In the genomic region with DNA sequence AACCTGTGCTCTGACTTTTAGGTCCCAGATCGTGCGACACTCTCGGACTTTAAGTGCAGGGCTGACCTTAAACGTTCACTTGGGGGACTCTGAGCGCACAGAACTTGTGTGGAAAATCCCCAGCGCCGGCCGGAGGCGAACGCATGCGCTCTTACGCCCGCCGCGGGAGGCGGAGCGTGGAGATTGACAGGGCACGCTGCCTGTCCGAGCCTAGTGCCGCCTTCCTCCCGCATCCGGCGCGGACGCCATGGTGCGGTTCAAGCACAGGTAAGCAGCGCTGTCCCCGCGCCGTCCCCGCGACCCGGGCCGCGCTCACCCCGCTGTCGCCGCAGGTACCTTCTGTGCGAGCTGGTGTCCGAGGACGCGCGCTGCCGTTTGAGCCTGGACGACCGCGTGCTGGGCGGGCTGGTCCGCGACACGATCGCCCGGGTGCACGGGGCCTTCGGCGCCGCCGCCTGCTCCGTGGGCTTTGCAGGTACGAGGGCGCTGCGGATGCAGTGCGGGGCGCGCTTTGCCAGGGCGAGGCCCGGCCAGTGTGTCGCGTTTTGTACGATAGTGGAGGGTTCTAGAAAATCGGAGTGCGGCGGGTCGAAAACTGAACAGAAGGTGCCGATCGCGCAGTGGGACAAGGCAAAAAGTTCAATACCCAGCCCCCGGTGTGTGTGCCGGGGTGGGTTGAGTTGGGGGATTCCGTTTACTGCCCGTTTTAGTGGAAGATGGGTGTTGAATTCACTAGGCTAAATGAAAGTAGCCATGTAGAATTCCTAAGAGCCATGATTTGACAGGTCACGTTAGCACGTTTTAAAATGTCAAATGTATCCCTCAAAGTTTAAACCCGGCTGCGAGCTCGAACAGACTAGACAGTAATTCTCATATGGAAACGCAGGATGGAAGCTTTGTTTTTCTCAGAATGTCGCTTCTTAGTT, we compare ENCODE assay signal across 8 mouse cellular contexts. TPM values are rescaled to one million over a fixed set of nuclear protein-coding genes. Genes with fewer than 3 reads are reported as not detected.
DNase-seq lines count a peak whose midpoint lies in the region; ATAC-seq and TF ChIP-seq lines count a peak whose summit lies in the region.

No protein-coding gene starts in this region.

- H3K79me2 ChIP-seq in liver, adult 2 months (ENCODE audit: control insufficient read depth, insufficient read depth, low read length) = no peaks in the 10 kb centered on the region
- no peaks in the 10 kb centered on the region for H3K79me2 ChIP-seq in myocyte (ENCODE audit: control insufficient read depth, insufficient read depth)

- H3K27me3 ChIP-seq in heart, embryonic 11.5 days (ENCODE audit: control insufficient read depth, insufficient read depth, low read length) = peaks cover 9% of the 10 kb centered on the region; the same call in 1 of the 2 replicates
- peaks cover 3% of the 10 kb centered on the region for H3K27me3 ChIP-seq in kidney, embryonic 16.5 days (ENCODE audit: insufficient read depth, low read length)
- H3K27me3 ChIP-seq in liver, adult 2 months (ENCODE audit: control insufficient read depth, insufficient read depth, low read length) = no peaks in the 10 kb centered on the region
- no peaks in the 10 kb centered on the region for H3K27me3 ChIP-seq in myocyte (ENCODE audit: control insufficient read depth, insufficient read depth, insufficient read length)
- no peaks in the 10 kb centered on the region for H3K27me3 ChIP-seq in splenic B cell, adult 2 months (ENCODE audit: control insufficient read depth, insufficient read depth, low read length, poor library complexity, severe bottlenecking)

- ATAC-seq in heart, embryonic 11.5 days (replicated peaks; ENCODE audit: insufficient number of reproducible peaks, low FRiP score, low TSS enrichment) = peak; percentile 86
- ATAC-seq in kidney, embryonic 16.5 days (ENCODE audit: low FRiP score, low TSS enrichment) = peak; percentile 83

- peaks cover 26% of the 10 kb centered on the region for H3K36me3 ChIP-seq in heart, embryonic 11.5 days (ENCODE audit: control insufficient read depth, insufficient read depth, low read length)
- peaks cover 30% of the 10 kb centered on the region for H3K36me3 ChIP-seq in kidney, embryonic 16.5 days (ENCODE audit: insufficient read depth, low read length)
- peaks cover 19% of the 10 kb centered on the region; the same call in 1 of the 2 replicates for H3K36me3 ChIP-seq in liver, adult 2 months (ENCODE audit: control insufficient read depth, insufficient read depth, low read length)
- H3K36me3 ChIP-seq in myocyte (ENCODE audit: control insufficient read depth, insufficient read depth) = peaks cover 16% of the 10 kb centered on the region
- H3K36me3 ChIP-seq in splenic B cell, adult 2 months (ENCODE audit: control insufficient read depth, insufficient read depth, low read length, poor library complexity, severe bottlenecking) = peaks cover 3% of the 10 kb centered on the region; the same call in 1 of the 2 replicates

- H3K4me1 ChIP-seq in bone marrow macrophage, adult 2 months (ENCODE audit: control insufficient read depth, insufficient read depth, low read length) = peaks cover 5% of the 10 kb centered on the region
- 0 out of 2 replicates have a peak, but pooled peaks cover 3% of the 10 kb centered on the region for H3K4me1 ChIP-seq in embryonic fibroblast, embryonic 13.5 days (ENCODE audit: control insufficient read depth, insufficient read depth, low read length)
- peaks cover 7% of the 10 kb centered on the region for H3K4me1 ChIP-seq in heart, embryonic 11.5 days (ENCODE audit: control insufficient read depth, insufficient read depth, low read length)
- peaks cover 15% of the 10 kb centered on the region for H3K4me1 ChIP-seq in kidney, embryonic 16.5 days (ENCODE audit: insufficient read depth, low read length)
- H3K4me1 ChIP-seq in liver, adult 2 months (ENCODE audit: control insufficient read depth, insufficient read depth, low read length) = peaks cover 7% of the 10 kb centered on the region

- peak overlapping the region; percentile 74 for H3K4me3 ChIP-seq in bone marrow macrophage, adult 2 months (ENCODE audit: insufficient read depth, low read length)
- peak overlapping the region; percentile 71 for H3K4me3 ChIP-seq in embryonic fibroblast, embryonic 13.5 days (ENCODE audit: insufficient read depth, low read length)
- H3K4me3 ChIP-seq in heart, embryonic 11.5 days (ENCODE audit: low read depth, low read length) = peak overlapping the region; percentile 94
- peak overlapping the region; percentile 88 for H3K4me3 ChIP-seq in kidney, embryonic 16.5 days (ENCODE audit: low read length)
- peak overlapping the region; percentile 83 for H3K4me3 ChIP-seq in liver, adult 2 months (ENCODE audit: insufficient read depth, low read depth, low read length)
- H3K4me3 ChIP-seq in myocyte = peak overlapping the region; percentile 32

- TF ChIP-seq POLR2A in bone marrow macrophage, adult 2 months (IDR thresholded peaks at IDR 0.05; ENCODE audit: borderline replicate concordance, low read depth, low read length) = no peak
- peak; percentile 79 for TF ChIP-seq POLR2A in embryonic fibroblast, embryonic 13.5 days (IDR thresholded peaks at IDR 0.05; ENCODE audit: low read depth, low read length)
- TF ChIP-seq POLR2A in liver, adult 2 months (IDR thresholded peaks at IDR 0.05; ENCODE audit: extremely low read depth, insufficient read depth, low read length) = peak; percentile 64; the same call in 1 of the 2 replicates
- peak; percentile 90 for TF ChIP-seq POLR2A in myocyte (IDR thresholded peaks at IDR 0.05; ENCODE audit: insufficient read length, low read depth)

- under 1% methylated on average over 88 of the region's 88 CpGs for WGBS in heart, embryonic 11.5 days (ENCODE audit: insufficient replicate concordance)
- WGBS in kidney, embryonic 16.5 days = under 1% methylated on average over 88 of the region's 88 CpGs
- WGBS in liver, adult 2 months = under 1% methylated on average over 88 of the region's 88 CpGs

- no peak for TF ChIP-seq CTCF in bone marrow macrophage, adult 2 months (IDR thresholded peaks at IDR 0.05; ENCODE audit: low read depth, low read length)
- TF ChIP-seq CTCF in embryonic fibroblast, embryonic 13.5 days (IDR thresholded peaks at IDR 0.05; ENCODE audit: borderline replicate concordance, insufficient read depth, low read length) = no peak
- TF ChIP-seq CTCF in liver, adult 2 months (IDR thresholded peaks at IDR 0.05; ENCODE audit: low read depth, low read length) = no peak

- no peaks in the 10 kb centered on the region for H3K9me3 ChIP-seq in heart, embryonic 11.5 days (replicated peaks; ENCODE audit: control insufficient read depth, low read length)
- no peaks in the 10 kb centered on the region for H3K9me3 ChIP-seq in kidney, embryonic 16.5 days (ENCODE audit: low read length)

- H3K4me2 ChIP-seq in heart, embryonic 11.5 days = peak overlapping the region; percentile 96
- H3K4me2 ChIP-seq in kidney, embryonic 16.5 days (replicated peaks; ENCODE audit: low read depth, low read length) = peak overlapping the region; percentile 91
- H3K4me2 ChIP-seq in myocyte (ENCODE audit: low read depth) = peak overlapping the region; percentile 97

- H3ac ChIP-seq in myocyte (ENCODE audit: control insufficient read depth, insufficient read length) = peak overlapping the region; percentile 45

- H3K9ac ChIP-seq in heart, embryonic 11.5 days (ENCODE audit: low read depth, low read length) = peak overlapping the region; percentile 78
- H3K9ac ChIP-seq in kidney, embryonic 16.5 days (replicated peaks; ENCODE audit: low read length) = peak overlapping the region; percentile 86
- peak overlapping the region; percentile 89 for H3K9ac ChIP-seq in liver, adult 2 months (ENCODE audit: low read depth, low read length)

- peak overlapping the region; percentile 50 for H3K27ac ChIP-seq in bone marrow macrophage, adult 2 months (ENCODE audit: insufficient read depth, low read depth, low read length)
- peak overlapping the region; percentile 51 for H3K27ac ChIP-seq in embryonic fibroblast, embryonic 13.5 days (ENCODE audit: insufficient read depth, low read length)
- H3K27ac ChIP-seq in heart, embryonic 11.5 days (ENCODE audit: low read depth, low read length) = peak overlapping the region; percentile 75
- H3K27ac ChIP-seq in kidney, embryonic 16.5 days (ENCODE audit: low read length) = peak overlapping the region; percentile 84
- peak overlapping the region; percentile 42 for H3K27ac ChIP-seq in liver, adult 2 months (replicated peaks; ENCODE audit: insufficient read depth, low read depth, low read length)

- DNase-seq in A20 (ENCODE audit: low read depth, low spot score) = peak; percentile 95
- peak; percentile 79 for DNase-seq in liver, adult 2 months (ENCODE audit: extremely low read depth, low read depth, low spot score)
- DNase-seq in splenic B cell, adult 2 months (ENCODE audit: low read depth, low spot score) = peak; percentile 94

RNA-seq across cellular contexts. Expression of a gene that starts 2.4 kb away (rescaled TPM):
- 38.3 and 54.2 TPM in 2 replicates for polyA plus RNA-seq in bone marrow macrophage, adult 2 months (2012; ENCODE audit: insufficient read depth, insufficient read length, missing spikeins)
- polyA plus RNA-seq in embryonic fibroblast, embryonic 13.5 days (2011; ENCODE audit: insufficient read length, low read depth, missing spikeins) = 18.6 and 22.8 TPM in 2 replicates
- 86.9 and 90.6 TPM in 2 replicates for polyA plus RNA-seq in heart, embryonic 11.5 days (2014; fragmentation: Nextera tagmentation; extraction: Ambion mirVana)
- 129 and 135 TPM in 2 replicates for polyA plus RNA-seq in kidney, embryonic 16.5 days (2015; fragmentation: Nextera tagmentation; extraction: Ambion mirVana)
- 56.2 and 59.2 TPM in 2 replicates for total RNA-seq in liver, adult 2 months (2014; rRNA removed)
- 70.3 and 91.0 TPM in 2 replicates for polyA plus RNA-seq in liver, adult 2 months (2012; rRNA removed)
- 82.3 TPM for polyA plus RNA-seq in myocyte (2012; fragmentation: generic; extraction: Trizol)

RNA-seq across cellular contexts. Expression of a gene that starts 34.6 kb away (rescaled TPM):
- 94.9 and 105 TPM in 2 replicates for polyA plus RNA-seq in bone marrow macrophage, adult 2 months (2012; ENCODE audit: insufficient read depth, insufficient read length, missing spikeins)
- polyA plus RNA-seq in embryonic fibroblast, embryonic 13.5 days (2011; ENCODE audit: insufficient read length, low read depth, missing spikeins) = 163 and 168 TPM in 2 replicates
- 58.0 and 77.3 TPM in 2 replicates for polyA plus RNA-seq in heart, embryonic 11.5 days (2014; fragmentation: Nextera tagmentation; extraction: Ambion mirVana)
- polyA plus RNA-seq in kidney, embryonic 16.5 days (2015; fragmentation: Nextera tagmentation; extraction: Ambion mirVana) = 122 and 134 TPM in 2 replicates
- 32.1 and 42.9 TPM in 2 replicates for total RNA-seq in liver, adult 2 months (2014; rRNA removed)
- 79.2 and 81.3 TPM in 2 replicates for polyA plus RNA-seq in liver, adult 2 months (2012; rRNA removed)
- 220 TPM for polyA plus RNA-seq in myocyte (2012; fragmentation: generic; extraction: Trizol)

RNA-seq across cellular contexts. Expression of a gene that starts 41.4 kb away (rescaled TPM):
- 21.4 and 25.6 TPM in 2 replicates for polyA plus RNA-seq in bone marrow macrophage, adult 2 months (2012; ENCODE audit: insufficient read depth, insufficient read length, missing spikeins)
- 15.8 and 17.5 TPM in 2 replicates for polyA plus RNA-seq in embryonic fibroblast, embryonic 13.5 days (2011; ENCODE audit: insufficient read length, low read depth, missing spikeins)
- polyA plus RNA-seq in heart, embryonic 11.5 days (2014; fragmentation: Nextera tagmentation; extraction: Ambion mirVana) = 79.6 and 81.8 TPM in 2 replicates
- polyA plus RNA-seq in kidney, embryonic 16.5 days (2015; fragmentation: Nextera tagmentation; extraction: Ambion mirVana) = 54.3 and 55.8 TPM in 2 replicates
- total RNA-seq in liver, adult 2 months (2014; rRNA removed) = 20.7 and 24.6 TPM in 2 replicates
- polyA plus RNA-seq in liver, adult 2 months (2012; rRNA removed) = 13.7 and 13.9 TPM in 2 replicates
- polyA plus RNA-seq in myocyte (2012; fragmentation: generic; extraction: Trizol) = 43.7 TPM

RNA-seq across cellular contexts. Expression of a gene that starts 43.9 kb away (rescaled TPM):
- not detected in 2 replicates for polyA plus RNA-seq in bone marrow macrophage, adult 2 months (2012; ENCODE audit: insufficient read depth, insufficient read length, missing spikeins)
- polyA plus RNA-seq in embryonic fibroblast, embryonic 13.5 days (2011; ENCODE audit: insufficient read length, low read depth, missing spikeins) = 2.2 and 3.3 TPM in 2 replicates
- polyA plus RNA-seq in heart, embryonic 11.5 days (2014; fragmentation: Nextera tagmentation; extraction: Ambion mirVana) = 0.63 and 1.3 TPM in 2 replicates
- polyA plus RNA-seq in kidney, embryonic 16.5 days (2015; fragmentation: Nextera tagmentation; extraction: Ambion mirVana) = 1.3 TPM in 2 replicates
- total RNA-seq in liver, adult 2 months (2014; rRNA removed) = 0.09 TPM in 1 of 2 replicates, not detected in the other
- polyA plus RNA-seq in liver, adult 2 months (2012; rRNA removed) = 0.07 and 0.21 TPM in 2 replicates
- polyA plus RNA-seq in myocyte (2012; fragmentation: generic; extraction: Trizol) = 3.1 TPM

Comparison
In these comparisons a context has a peak if more than half of its experiments do, and no peak if none do; other contexts are left out.
1. Peak in every context shown above with its lines: DNase-seq, ATAC-seq, H3K4me3 ChIP-seq and H3K27ac ChIP-seq.
2. H3K4me3 ChIP-seq: peak in every context shown above with its lines; median percentile 94 in heart, embryonic 11.5 days; 88 in kidney, embryonic 16.5 days; 83 in liver, adult 2 months; 74 in bone marrow macrophage, adult 2 months; 71 in embryonic fibroblast, embryonic 13.5 days; 32 in myocyte.